In the genomic region with DNA sequence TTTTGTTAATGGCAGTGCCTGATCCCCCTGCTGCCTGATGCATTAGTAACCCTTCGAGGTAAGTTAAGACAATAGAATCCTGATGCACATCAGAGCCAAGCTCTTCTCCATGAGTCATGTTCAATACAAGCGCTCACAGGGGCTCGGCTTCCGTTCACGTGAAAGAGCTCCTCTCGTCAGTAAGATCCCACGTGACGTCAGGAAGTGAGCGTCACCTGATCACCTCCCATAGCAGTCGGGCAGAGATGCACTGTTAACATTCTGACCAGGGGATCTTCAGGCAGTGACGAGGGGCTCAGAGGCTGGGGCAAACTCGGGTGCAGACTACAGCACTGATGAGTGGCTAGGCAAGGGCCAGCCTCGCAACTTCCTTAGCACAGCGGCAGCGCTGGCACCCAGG, we compare ENCODE assay signal across 17 mouse cellular contexts.
DNase-seq lines count a peak whose midpoint lies in the region; ATAC-seq lines count a peak whose summit lies in the region.
"Had no signal": no experiment of that assay in that cellular context is flagged by ENCODE, and none has a peak within 500 bp of the region (broad histone marks: within the 10 kb centered on the region; RNA-seq: fewer than 3 reads in every experiment).

No protein-coding gene starts in this region.

- intact Hi-C loops in left cerebral cortex, postnatal 25 days (cut with DNase I), result no loop called here

- no peak overlapping the region for H3K27ac ChIP-seq in kidney, embryonic 14.5 days (ENCODE audit: low read depth, low read length)
- peak overlapping the region; percentile 71; the same call in 1 of the 2 replicates for H3K27ac ChIP-seq in liver, embryonic 16.5 days (ENCODE audit: low read length)
- no peak overlapping the region for H3K27ac ChIP-seq in hindbrain, embryonic 10.5 days
- H3K27ac ChIP-seq: embryonic facial prominence, embryonic 13.5 days had no signal

- peaks cover 49% of the 10 kb centered on the region for H3K36me3 ChIP-seq in kidney, embryonic 14.5 days (ENCODE audit: control insufficient read depth, insufficient read depth, low read length)
- H3K36me3 ChIP-seq in liver, embryonic 16.5 days (ENCODE audit: control insufficient read depth, insufficient read depth), result peaks cover 37% of the 10 kb centered on the region
- H3K36me3 ChIP-seq in hindbrain, embryonic 10.5 days, result peaks cover 59% of the 10 kb centered on the region

- H3K4me2 ChIP-seq in kidney, embryonic 14.5 days (replicated peaks; ENCODE audit: low read depth, low read length), result no peak overlapping the region
- no peak overlapping the region for H3K4me2 ChIP-seq in liver, embryonic 16.5 days (ENCODE audit: low read depth, low read length)
- H3K4me2 ChIP-seq: embryonic facial prominence, embryonic 13.5 days had no signal

- H3K4me1 ChIP-seq in kidney, embryonic 14.5 days (ENCODE audit: control insufficient read depth, insufficient read depth, low read length), result no peaks in the 10 kb centered on the region
- peaks cover 17% of the 10 kb centered on the region for H3K4me1 ChIP-seq in liver, embryonic 16.5 days (ENCODE audit: control insufficient read depth, low read depth, low read length)
- peaks cover 10% of the 10 kb centered on the region; the same call in 1 of the 2 replicates for H3K4me1 ChIP-seq in hindbrain, embryonic 10.5 days (replicated peaks)

- H3K27me3 ChIP-seq in kidney, embryonic 14.5 days (ENCODE audit: control insufficient read depth, insufficient read depth, low read length), result no peaks in the 10 kb centered on the region
- H3K27me3 ChIP-seq in liver, embryonic 16.5 days (ENCODE audit: control insufficient read depth, insufficient read depth, low read depth, low read length), result no peaks in the 10 kb centered on the region
- no peaks in the 10 kb centered on the region for H3K27me3 ChIP-seq in hindbrain, embryonic 10.5 days (ENCODE audit: insufficient read depth, poor library complexity, severe bottlenecking)
- H3K27me3 ChIP-seq: embryonic facial prominence, embryonic 13.5 days; Patski had no signal

- H3K9me3 ChIP-seq in kidney, embryonic 14.5 days (ENCODE audit: control insufficient read depth, low read length), result no peaks in the 10 kb centered on the region
- no peaks in the 10 kb centered on the region for H3K9me3 ChIP-seq in liver, embryonic 16.5 days (replicated peaks; ENCODE audit: control insufficient read depth, low read length)
- H3K9me3 ChIP-seq in hindbrain, embryonic 10.5 days, result no peaks in the 10 kb centered on the region
- H3K9me3 ChIP-seq: embryonic facial prominence, embryonic 13.5 days had no signal

- 0 out of 2 replicates have a peak, but pooled peaks have one; percentile 43 for ATAC-seq in kidney, embryonic 14.5 days (ENCODE audit: low FRiP score, low TSS enrichment)
- ATAC-seq in liver, embryonic 16.5 days (ENCODE audit: low read depth), result no peak
- no peak for ATAC-seq in erythroid progenitor cell, adult 5-6 weeks (replicated peaks; ENCODE audit: low FRiP score, poor library complexity, severe bottlenecking)
- ATAC-seq: forebrain, embryonic 14.5 days; Patski had no signal

- DNase-seq in kidney, adult 8-10 months, result no peak
- peak; percentile 47 for DNase-seq in brain, adult 2 months (ENCODE audit: low read depth, low spot score)
- peak; percentile 23 for DNase-seq in heart, postnatal 4 days
- DNase-seq in left cerebral cortex, postnatal 25 days (ENCODE audit: low spot score in 2 of 2), result no peak
- no peak for DNase-seq in hindbrain, embryonic 10.5 days (ENCODE audit: low spot score)
- DNase-seq: cerebellum, postnatal 10 days; gastrocnemius, postnatal 10 days; kidney, postnatal 36 days; lung, adult 18-20 months; spleen, adult 18-20 months had no signal

- 78% methylated on average over 15 of the region's 15 CpGs for WGBS in kidney, embryonic 14.5 days
- WGBS in liver, embryonic 16.5 days (ENCODE audit: insufficient replicate concordance), result 79% methylated on average over 15 of the region's 15 CpGs
- 86% methylated on average over 15 of the region's 15 CpGs for WGBS in hindbrain, embryonic 10.5 days

- H3K4me3 ChIP-seq in kidney, embryonic 14.5 days (ENCODE audit: low read length), result no peak overlapping the region
- H3K4me3 ChIP-seq in liver, embryonic 16.5 days (ENCODE audit: low read depth, low read length), result no peak overlapping the region
- no peak overlapping the region for H3K4me3 ChIP-seq in hindbrain, embryonic 10.5 days
- H3K4me3 ChIP-seq: embryonic facial prominence, embryonic 13.5 days; myocyte had no signal

- H3K9ac ChIP-seq in kidney, embryonic 14.5 days (ENCODE audit: low read depth, low read length), result no peak overlapping the region
- H3K9ac ChIP-seq in liver, embryonic 16.5 days (ENCODE audit: low read depth, low read length), result no peak overlapping the region
- H3K9ac ChIP-seq: embryonic facial prominence, embryonic 13.5 days had no signal

Comparison
In these comparisons a context has a peak if more than half of its experiments do, and no peak if none do; other contexts are left out.
1. DNase-seq: peak in brain, adult 2 months (single experiment) and heart, postnatal 4 days (single experiment); none in kidney, adult 8-10 months (0 of 2), left cerebral cortex, postnatal 25 days (0 of 2) and hindbrain, embryonic 10.5 days (single experiment).